Mouse (Mus musculus): ENCODE data around the gene Fmnl2. TPM values are rescaled to one million over a fixed set of nuclear protein-coding genes. Genes with fewer than 3 reads are reported as not detected.

Gene Fmnl2
- total and polyA plus RNA-seq, 3 experiments, result 0.42 to 2.8 (median 2.1) TPM

- no peak for DNase-seq (ENCODE audit: extremely low read depth)
- TF ChIP-seq RAD21 (IDR thresholded peaks at IDR 0.05; ENCODE audit: low read depth, low read length) (no peak), IRF4 (IDR thresholded peaks at IDR 0.05; ENCODE audit: low read depth, low read length) (no peak), POLR2A (IDR thresholded peaks at IDR 0.05; ENCODE audit: low read depth, low read length) (no peak), SMC3 (IDR thresholded peaks at IDR 0.05; ENCODE audit: low read depth, low read length) (no peak), TBP (conservative IDR thresholded peaks at IDR 0.05; ENCODE audit: low read depth, low read length) (no peak), JUND (conservative IDR thresholded peaks at IDR 0.05; ENCODE audit: low read depth, low read length) (no peak), MXI1 (IDR thresholded peaks at IDR 0.05; ENCODE audit: low read depth, low read length) (no peak), ZC3H11A (IDR thresholded peaks at IDR 0.05; ENCODE audit: low read depth, low read length) (no peak), USF1 (IDR thresholded peaks at IDR 0.05; ENCODE audit: low read depth, low read length) (no peak), TCF12 (IDR thresholded peaks at IDR 0.05; ENCODE audit: low read depth, low read length) (no peak)
- in situ Hi-C loops (cut with MboI; ENCODE audit: low pct_ligation_motif_present, low pct_unique_long_range_greater_than_20kb, low sequenced_read_pairs) (no loop called here), dilution Hi-C loops (cut with MboI; ENCODE audit: extremely low pct_ligation_motif_present, extremely low pct_unique_long_range_greater_than_20kb, low sequenced_read_pairs) (no loop called here)
- Histone ChIP-seq H3K36me3 (replicated peaks in 1 of 2; ENCODE audit: control insufficient read depth in 1 of 2, insufficient read depth in 1 of 2, low read length in 1 of 2) (no peaks in the 10 kb centered on the region), H3K9me3 (replicated peaks; ENCODE audit: low read length) (no peaks in the 10 kb centered on the region), H3K4me1 (ENCODE audit: control insufficient read depth in 1 of 2, insufficient read depth in 2 of 2) (no peaks in the 10 kb centered on the region), H3K27me3 (replicated peaks) (no peaks in the 10 kb centered on the region), H3K27ac (ENCODE audit: insufficient read depth, low read depth) (no peak overlapping the region), H3K4me2 (ENCODE audit: insufficient read depth, low read depth, poor library complexity, severe bottlenecking) (no peak overlapping the region), H3K4me3 (replicated peaks in 1 of 3; ENCODE audit: low read depth in 2 of 3, low read length in 2 of 3, poor library complexity in 1 of 3) (no peak overlapping the region), H3K79me2 (replicated peaks; ENCODE audit: control insufficient read depth, extremely low read depth, insufficient read depth, poor library complexity, severe bottlenecking) (no peaks in the 10 kb centered on the region), H3K9ac (ENCODE audit: insufficient read depth, low read depth) (no peak overlapping the region)
These were observed 10.5 kb downstream of the Fmnl2 start for GRCm38 (mm10) chr2:52868181-52868580.

GRCm38 (mm10) chr2:52872636-52873035, 15.0 kb downstream of the Fmnl2 start:
- Histone ChIP-seq H3K4me3 (replicated peaks in 1 of 3; ENCODE audit: low read depth in 2 of 3, low read length in 2 of 3, poor library complexity in 1 of 3) (no peak overlapping the region), H3K4me2 (ENCODE audit: insufficient read depth, low read depth, poor library complexity, severe bottlenecking) (no peak overlapping the region), H3K9me3 (replicated peaks; ENCODE audit: low read length) (no peaks in the 10 kb centered on the region), H3K27me3 (replicated peaks) (no peaks in the 10 kb centered on the region), H3K4me1 (ENCODE audit: control insufficient read depth in 1 of 2, insufficient read depth in 2 of 2) (no peaks in the 10 kb centered on the region), H3K9ac (ENCODE audit: insufficient read depth, low read depth) (no peak overlapping the region), H3K36me3 (replicated peaks in 1 of 2; ENCODE audit: control insufficient read depth in 1 of 2, insufficient read depth in 1 of 2, low read length in 1 of 2) (no peaks in the 10 kb centered on the region), H3K79me2 (replicated peaks; ENCODE audit: control insufficient read depth, extremely low read depth, insufficient read depth, poor library complexity, severe bottlenecking) (no peaks in the 10 kb centered on the region), H3K27ac (ENCODE audit: insufficient read depth, low read depth) (no peak overlapping the region)
- TF ChIP-seq KAT2A (IDR thresholded peaks at IDR 0.05; ENCODE audit: insufficient replicate concordance, low read length) (no peak), NRF1 (IDR thresholded peaks at IDR 0.05; ENCODE audit: low read depth, low read length) (no peak), CTCF (conservative IDR thresholded peaks at IDR 0.05 in 1 of 2, IDR thresholded peaks at IDR 0.05 in 1 of 2; ENCODE audit: low read depth in 2 of 2, low read length in 2 of 2) (no peak), EP300 (IDR thresholded peaks at IDR 0.05; ENCODE audit: low read length) (no peak), MAFK (IDR thresholded peaks at IDR 0.05; ENCODE audit: insufficient replicate concordance, low read length) (no peak), PAX5 (IDR thresholded peaks at IDR 0.05; ENCODE audit: low read length) (no peak), MYC (IDR thresholded peaks at IDR 0.05; ENCODE audit: low read depth, low read length) (no peak), SIN3A (IDR thresholded peaks at IDR 0.05; ENCODE audit: low read length) (no peak), ZNF384 (IDR thresholded peaks at IDR 0.05; ENCODE audit: low read depth, low read length) (no peak)
- dilution Hi-C loops (cut with MboI; ENCODE audit: extremely low pct_ligation_motif_present, extremely low pct_unique_long_range_greater_than_20kb, low sequenced_read_pairs), result no loop called here
- DNase-seq (ENCODE audit: extremely low read depth), result no peak
- in situ Hi-C loops (cut with MboI; ENCODE audit: low pct_ligation_motif_present, low pct_unique_long_range_greater_than_20kb, low sequenced_read_pairs), result no loop called here

All from CH12.LX (cell line).